Mouse (Mus musculus) embryonic facial prominence, embryonic 12.5 days (tissue): ENCODE data around the gene Gfpt2. TPM values are rescaled to one million over a fixed set of nuclear protein-coding genes. Genes with fewer than 3 reads are reported as not detected.

Experiments
- ATAC-seq: fragments of 200-750 bp; cut with Nextera tagmentation; 2 replicates; pipeline ENCODE4 v1.8.0; 2017; ENCODE audit not compliant: insufficient number of reproducible peaks, insufficient read depth, low FRiP score, low TSS enrichment
- H3K27ac ChIP-seq: fragments of 300-500 bp; sonication (generic); 2 replicates; pipeline ENCODE4 v1.5.1; 2016; ENCODE audit warnings: mild to moderate bottlenecking
- H3K27me3 ChIP-seq: fragments of 300-500 bp; sonication (generic); 2 replicates; pipeline ENCODE4 v1.6.1; 2016; ENCODE audit warnings: mild to moderate bottlenecking, moderate library complexity
- H3K36me3 ChIP-seq: fragments of 300-500 bp; sonication (generic); 2 replicates; pipeline ENCODE4 v1.6.1; 2016; ENCODE audit warnings: mild to moderate bottlenecking
- H3K4me1 ChIP-seq: fragments of 300-500 bp; sonication (generic); 2 replicates; pipeline ENCODE4 v1.6.1; 2016
- H3K4me2 ChIP-seq: fragments of 300-500 bp; sonication (generic); replicated peaks from 2 replicates; pipeline ENCODE4 v1.6.1; 2016; ENCODE audit warnings: mild to moderate bottlenecking, moderate library complexity
- H3K4me3 ChIP-seq: fragments of 300-500 bp; sonication (generic); 2 replicates; pipeline ENCODE4 v1.5.1; 2016; ENCODE audit warnings: mild to moderate bottlenecking
- H3K9ac ChIP-seq: fragments of 300-500 bp; sonication (generic); 2 replicates; pipeline ENCODE4 v1.6.1; 2016; ENCODE audit warnings: mild to moderate bottlenecking, moderate library complexity
- H3K9me3 ChIP-seq: fragments of 300-500 bp; sonication (generic); 2 replicates; pipeline ENCODE4 v1.6.1; 2016; ENCODE audit warnings: mild to moderate bottlenecking, moderate library complexity
- WGBS: fragments of 180-500 bp; shearing (Covaris S2); methylation state at CpG from one replicate; pipeline ENCODE4 v1.1.7; 2016; 5-methylcytosine and 5-hydroxymethylcytosine counted together
- polyA plus RNA-seq: library from polyadenylated mRNA; unstranded; fragments of >200 nt; fragmentation: Nextera tagmentation; extraction: Ambion mirVana; gene quantifications from 2 replicates; pipeline ENCODE4 v1.2.1, GENCODE M21; 2016

Gfpt2 gene
- polyA plus RNA-seq, 1 experiment from 2014 or later, result 25.3 TPM

DNA sequence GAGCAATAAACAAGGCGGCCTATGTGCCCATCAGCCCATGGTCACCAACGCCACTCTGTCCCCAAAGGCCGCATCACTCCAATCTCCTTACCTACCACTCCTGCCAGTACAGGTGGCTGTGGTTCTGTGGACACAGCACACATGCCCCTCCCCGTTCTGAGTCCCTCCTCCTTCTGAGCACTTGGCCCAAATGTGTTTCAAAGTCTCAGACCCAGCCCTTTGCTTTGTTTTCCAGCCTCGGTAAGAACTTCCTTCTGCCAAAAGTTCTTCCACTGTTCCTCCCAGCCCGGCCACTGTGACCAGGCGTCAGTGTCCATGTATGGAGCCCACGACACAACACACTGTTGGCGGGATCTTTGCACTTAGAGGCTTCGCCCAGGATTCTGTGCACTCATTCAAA lies 50.3 kb downstream of the Gfpt2 start:
- H3K27ac ChIP-seq, result no peak overlapping the region
- no peak for ATAC-seq
- H3K4me3 ChIP-seq, result no peak overlapping the region
- 91% methylated on average over 10 of the region's 10 CpGs for WGBS
- H3K27me3 ChIP-seq, result no peaks in the 10 kb centered on the region
- H3K9ac ChIP-seq, result no peak overlapping the region
- no peak overlapping the region for H3K4me2 ChIP-seq
- H3K9me3 ChIP-seq, result no peaks in the 10 kb centered on the region
- no peaks in the 10 kb centered on the region for H3K36me3 ChIP-seq
- H3K4me1 ChIP-seq, result peaks cover 15% of the 10 kb centered on the region

DNA sequence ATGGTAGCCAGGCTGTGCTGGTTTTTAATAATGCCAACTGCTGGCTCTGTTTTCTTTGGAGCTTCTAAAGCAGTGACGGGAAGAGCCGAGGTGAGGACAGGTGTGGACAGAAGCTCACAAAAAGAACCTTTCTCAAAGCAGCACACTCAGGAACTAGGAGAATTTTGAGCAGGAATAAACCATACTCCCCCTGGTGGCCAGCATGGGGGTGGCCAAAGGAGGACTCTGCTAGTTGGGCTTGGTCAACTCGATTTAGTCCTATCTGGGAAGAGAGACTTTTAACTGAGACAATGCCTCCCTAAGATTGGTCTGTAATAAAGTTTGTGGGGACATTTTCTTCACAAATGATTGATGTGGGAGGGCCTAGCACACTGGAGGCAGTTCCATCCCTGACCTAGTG lies 51.0 kb downstream of the Gfpt2 start:
- H3K27me3 ChIP-seq, result no peaks in the 10 kb centered on the region
- peaks cover 15% of the 10 kb centered on the region for H3K4me1 ChIP-seq
- ATAC-seq, result no peak
- H3K9me3 ChIP-seq, result no peaks in the 10 kb centered on the region
- 52% methylated on average over 3 of the region's 3 CpGs for WGBS
- no peak overlapping the region for H3K4me3 ChIP-seq
- H3K9ac ChIP-seq, result no peak overlapping the region
- no peak overlapping the region for H3K27ac ChIP-seq
- H3K4me2 ChIP-seq, result no peak overlapping the region
- 0 out of 2 replicates have a peak, but pooled peaks cover 3% of the 10 kb centered on the region for H3K36me3 ChIP-seq

DNA sequence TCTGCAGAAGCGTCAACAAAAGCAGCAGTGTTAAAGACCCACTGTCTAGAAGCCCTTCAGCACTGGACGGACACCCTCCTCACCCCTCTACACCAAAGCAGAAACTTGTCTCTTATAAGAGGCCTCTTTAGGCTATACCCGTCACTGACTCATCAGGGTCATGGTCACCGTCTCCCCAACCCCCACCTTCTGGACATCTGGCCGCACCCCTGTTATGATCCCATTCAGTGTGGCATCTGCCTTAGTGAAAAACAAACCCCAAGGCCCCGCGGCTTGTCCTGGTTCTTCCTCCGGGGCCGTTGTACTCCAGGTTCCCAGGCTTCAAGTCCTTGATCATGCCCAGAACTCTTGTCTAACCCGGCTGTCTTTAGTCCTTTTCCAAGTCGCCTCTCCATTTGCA lies 52.0 kb downstream of the Gfpt2 start:
- WGBS, result 40% methylated on average over 11 of the region's 11 CpGs
- Histone ChIP-seq H3K27me3 (no peaks in the 10 kb centered on the region), H3K4me2 (peak overlapping the region; percentile 85), H3K4me1 (peaks cover 15% of the 10 kb centered on the region), H3K27ac (0 out of 2 replicates have a peak overlapping the region, but pooled peaks have one; percentile 18), H3K4me3 (peak overlapping the region; percentile 88), H3K36me3 (0 out of 2 replicates have a peak, but pooled peaks cover 7% of the 10 kb centered on the region), H3K9ac (peak overlapping the region; percentile 44), H3K9me3 (no peaks in the 10 kb centered on the region)
- ATAC-seq, result no peak

DNA sequence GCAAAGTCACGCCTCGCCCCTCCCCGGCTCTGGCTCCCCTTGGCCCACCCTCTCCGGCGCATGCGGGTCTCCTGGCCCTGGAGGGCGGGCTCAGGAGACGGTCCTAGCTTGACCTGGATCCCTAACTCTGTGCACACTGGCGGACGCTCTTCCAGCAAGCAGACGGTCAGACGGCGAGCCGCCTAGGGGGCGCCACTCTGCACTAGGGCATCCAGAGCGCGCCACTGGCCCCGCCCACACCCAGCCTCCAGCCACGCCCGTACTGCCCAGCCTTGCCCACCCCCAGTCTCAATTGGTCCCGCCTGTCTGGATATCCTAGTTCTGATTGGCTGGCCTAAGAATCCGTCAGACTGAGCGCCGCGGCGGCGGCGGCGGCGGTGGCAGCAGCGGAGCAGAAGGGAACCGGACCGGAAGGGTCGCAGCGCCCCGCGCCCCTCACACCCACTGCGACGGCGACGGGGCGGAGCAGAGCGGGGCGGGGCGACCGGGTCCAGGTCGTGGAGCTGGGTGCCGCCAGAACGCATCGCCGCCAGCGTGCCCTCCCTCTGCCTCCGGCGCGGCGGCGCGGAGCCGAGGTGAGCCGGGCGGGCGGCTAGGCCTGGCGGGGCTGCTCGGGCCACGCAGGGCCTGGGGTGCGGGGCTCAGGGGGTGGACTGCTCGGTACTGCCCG lies 52.6 kb downstream of the Gfpt2 start, which contains the start of gene Mapk9:
Mapk9 (plus strand) TSS at position 351 of the 670 bp plus-strand sequence.
- H3K9ac ChIP-seq, result peak within 1 kb of the TSS; percentile 90
- H3K4me3 ChIP-seq, result peak within 1 kb of the TSS; percentile 88
- no peaks in the 10 kb centered on the region for H3K27me3 ChIP-seq
- H3K4me1 ChIP-seq, result peaks cover 15% of the 10 kb centered on the region
- H3K9me3 ChIP-seq, result no peaks in the 10 kb centered on the region
- H3K36me3 ChIP-seq, result 0 out of 2 replicates have a peak, but pooled peaks cover 7% of the 10 kb centered on the region
- under 1% methylated on average over 68 of the region's 68 CpGs for WGBS
- H3K4me2 ChIP-seq, result peak within 1 kb of the TSS; percentile 85
- ATAC-seq, result peak; percentile 98
- peak within 1 kb of the TSS; percentile 80 for H3K27ac ChIP-seq

DNA sequence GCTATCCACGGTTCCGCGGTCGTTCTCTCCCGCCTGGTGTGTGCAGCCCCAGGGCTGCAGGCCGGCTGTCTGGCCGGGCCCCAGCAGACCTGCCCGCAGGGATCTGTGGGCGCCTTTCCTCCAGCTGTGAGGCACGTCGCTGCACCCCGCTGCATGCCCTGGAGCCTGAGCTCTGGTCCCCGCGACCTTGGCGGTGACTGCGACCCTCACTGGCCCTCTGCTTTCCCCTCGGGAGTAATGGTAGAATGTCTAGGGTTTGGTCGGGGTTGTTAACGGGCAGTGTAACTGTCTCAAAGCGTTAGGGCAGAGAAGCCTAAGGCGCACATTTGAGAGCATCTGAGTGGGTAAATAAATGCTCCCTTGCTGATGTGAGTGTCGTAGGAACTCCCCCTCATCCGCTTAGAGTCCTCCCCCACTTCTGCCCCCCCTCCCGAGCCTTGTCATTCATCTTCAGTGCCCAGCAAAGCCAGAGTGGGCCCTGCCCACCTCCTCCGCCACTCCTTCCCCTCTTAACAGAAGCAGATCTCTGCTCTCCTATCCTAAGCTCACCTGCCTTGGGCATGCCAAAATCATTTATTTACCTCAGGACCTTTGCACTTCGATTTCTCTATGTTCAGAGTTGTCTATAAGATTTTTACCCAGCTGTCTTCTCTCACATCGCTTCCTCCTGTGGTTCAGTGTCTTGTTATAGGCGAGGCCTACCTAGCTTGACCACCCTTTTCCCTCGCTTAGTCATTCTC lies 53.3 kb downstream of the Gfpt2 start:
- no peaks in the 10 kb centered on the region for H3K27me3 ChIP-seq
- peak overlapping the region; percentile 90 for H3K9ac ChIP-seq
- 0 out of 2 replicates have a peak, but pooled peaks cover 7% of the 10 kb centered on the region for H3K36me3 ChIP-seq
- no peak for ATAC-seq
- H3K27ac ChIP-seq, result peak overlapping the region; percentile 80
- peaks cover 15% of the 10 kb centered on the region for H3K4me1 ChIP-seq
- 10% methylated on average over 29 of the region's 29 CpGs for WGBS
- H3K4me2 ChIP-seq, result peak overlapping the region; percentile 85
- no peaks in the 10 kb centered on the region for H3K9me3 ChIP-seq
- H3K4me3 ChIP-seq, result peak overlapping the region; percentile 88

DNA sequence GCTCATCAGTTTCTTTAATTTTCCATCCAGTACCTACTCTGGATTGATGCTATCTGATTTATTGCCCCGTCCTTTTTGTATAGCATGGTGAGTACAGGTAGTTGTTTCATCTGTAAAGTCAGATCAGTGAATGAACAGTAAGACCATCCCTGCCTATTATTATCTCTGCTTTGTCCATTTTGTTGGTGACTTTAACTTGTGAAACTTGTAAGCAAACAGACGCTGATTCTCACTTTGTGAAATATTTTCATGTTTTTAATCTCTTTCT lies 53.8 kb downstream of the Gfpt2 start:
- Histone ChIP-seq H3K27ac (no peak overlapping the region), H3K4me2 (peak overlapping the region; percentile 85), H3K36me3 (0 out of 2 replicates have a peak, but pooled peaks cover 7% of the 10 kb centered on the region), H3K9ac (peak overlapping the region; percentile 90), H3K4me3 (peak overlapping the region; percentile 88), H3K4me1 (peaks cover 15% of the 10 kb centered on the region), H3K27me3 (no peaks in the 10 kb centered on the region), H3K9me3 (no peaks in the 10 kb centered on the region)
- WGBS, result 73% methylated on average over 2 of the region's 2 CpGs
- ATAC-seq, result no peak

DNA sequence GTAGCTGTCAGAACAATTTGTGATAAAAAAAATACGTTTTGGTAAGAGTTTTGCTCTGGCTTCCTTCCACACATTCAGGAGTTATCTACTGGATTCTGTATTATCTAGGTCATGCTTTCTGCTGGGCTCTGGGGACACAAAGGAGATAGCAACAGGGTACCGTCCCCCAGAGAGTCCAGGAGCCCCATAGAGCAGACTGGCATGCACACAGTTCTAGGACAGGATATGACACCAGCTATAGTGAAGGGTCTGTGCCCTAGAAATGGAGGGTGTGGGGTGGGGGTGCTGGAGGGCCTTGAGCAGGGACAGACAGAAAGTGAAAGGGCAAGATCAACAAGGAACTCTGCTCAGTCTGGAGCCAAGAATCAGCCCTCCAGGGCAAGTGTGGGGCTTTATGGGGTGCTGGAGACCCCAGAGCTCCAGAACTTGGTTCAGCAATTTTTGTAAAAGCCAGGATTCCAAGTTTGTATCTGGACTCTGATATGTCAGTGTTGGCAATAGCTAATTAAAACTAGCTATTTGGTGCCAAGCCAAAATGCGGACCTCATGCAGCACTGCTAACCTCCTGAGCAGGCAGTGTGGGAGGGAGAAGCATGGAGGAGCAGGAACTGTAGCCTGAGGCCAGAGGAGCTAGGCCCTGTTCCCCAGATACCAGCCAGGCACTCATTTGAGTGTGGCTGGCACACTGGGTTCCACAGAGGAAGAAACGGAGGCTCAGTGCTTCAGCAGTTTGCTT lies 54.3 kb downstream of the Gfpt2 start:
- Histone ChIP-seq H3K4me3 (peak overlapping the region; percentile 88; the same call in 1 of the 2 replicates), H3K9me3 (no peaks in the 10 kb centered on the region), H3K27me3 (no peaks in the 10 kb centered on the region), H3K36me3 (0 out of 2 replicates have a peak, but pooled peaks cover 7% of the 10 kb centered on the region), H3K27ac (no peak overlapping the region), H3K4me1 (peaks cover 15% of the 10 kb centered on the region), H3K4me2 (peak overlapping the region; percentile 85), H3K9ac (0 out of 2 replicates have a peak overlapping the region, but pooled peaks have one; percentile 10)
- no peak for ATAC-seq
- 65% methylated on average over 4 of the region's 4 CpGs for WGBS

DNA sequence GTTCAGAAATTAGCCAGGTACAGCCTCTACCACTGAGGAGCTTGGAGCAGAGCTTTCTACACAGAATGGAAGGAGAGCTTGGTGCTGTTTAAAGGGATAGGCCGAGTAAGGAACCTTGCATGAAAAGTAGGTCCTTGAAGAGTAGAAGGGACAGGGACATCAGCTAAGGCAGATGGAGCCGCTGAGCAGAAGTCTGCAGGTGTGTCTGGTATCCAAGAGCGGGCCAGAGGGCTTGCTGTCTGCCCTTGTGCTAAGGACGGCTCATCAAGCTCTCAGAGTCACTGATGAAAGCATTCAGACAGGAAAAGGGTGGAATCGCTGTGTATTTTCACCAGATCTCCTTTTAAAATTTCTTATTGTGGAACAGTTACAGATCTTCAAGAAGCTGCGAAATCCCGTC lies 56.4 kb downstream of the Gfpt2 start:
- peaks cover 15% of the 10 kb centered on the region for H3K4me1 ChIP-seq
- H3K36me3 ChIP-seq, result peaks cover 17% of the 10 kb centered on the region
- 94% methylated on average over 7 of the region's 7 CpGs for whole genome bisulfite sequencing
- H3K4me2 ChIP-seq, result no peak overlapping the region
- ATAC-seq, result no peak
- no peaks in the 10 kb centered on the region for H3K9me3 ChIP-seq
- H3K4me3 ChIP-seq, result no peak overlapping the region
- H3K27ac ChIP-seq, result no peak overlapping the region
- no peak overlapping the region for H3K9ac ChIP-seq
- no peaks in the 10 kb centered on the region for H3K27me3 ChIP-seq

DNA sequence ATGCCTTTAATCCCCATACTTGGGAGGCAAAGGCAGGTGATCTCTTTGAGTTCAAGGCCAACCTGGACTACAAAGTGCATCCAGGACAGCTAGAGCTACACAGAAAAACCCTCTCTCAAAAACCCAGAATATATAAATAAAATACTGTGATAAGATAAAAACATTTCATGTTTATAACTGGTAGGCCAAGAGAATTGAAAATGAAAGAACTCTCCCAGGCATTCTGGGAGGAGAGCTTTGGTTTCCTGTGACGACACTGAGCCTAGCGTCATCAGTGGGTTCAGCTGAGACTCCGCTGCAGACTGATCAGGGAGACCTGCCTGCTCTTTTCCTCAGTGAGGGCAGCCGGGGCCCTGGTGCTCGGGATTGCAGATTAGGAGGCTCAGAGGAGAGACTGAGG lies 61.2 kb downstream of the Gfpt2 start:
- Histone ChIP-seq H3K9ac (no peak overlapping the region), H3K27ac (no peak overlapping the region), H3K4me2 (no peak overlapping the region), H3K9me3 (no peaks in the 10 kb centered on the region), H3K4me3 (no peak overlapping the region), H3K4me1 (no peaks in the 10 kb centered on the region), H3K27me3 (no peaks in the 10 kb centered on the region), H3K36me3 (peaks cover 18% of the 10 kb centered on the region)
- ATAC-seq, result no peak
- 81% methylated on average over 5 of the region's 5 CpGs for WGBS

DNA sequence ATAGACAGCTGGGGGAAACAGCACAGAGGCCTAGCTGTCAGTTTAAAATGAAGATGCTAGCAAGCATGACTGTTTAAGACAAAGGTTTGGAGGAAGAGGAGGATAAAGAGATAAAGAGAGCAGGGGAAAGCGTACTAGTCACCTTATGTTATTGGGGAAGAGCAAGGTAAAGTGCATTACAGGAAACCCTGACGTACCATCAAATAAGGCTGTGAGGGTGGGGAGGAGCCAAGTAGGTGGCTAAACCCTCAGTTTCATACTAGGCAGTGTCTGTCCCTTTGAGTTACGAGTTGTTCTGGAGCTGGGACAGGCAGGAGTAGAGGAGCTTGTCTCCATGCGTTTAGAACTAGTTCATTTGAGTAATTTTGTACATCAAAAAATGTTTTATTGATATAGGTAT lies 67.2 kb downstream of the Gfpt2 start:
- Histone ChIP-seq H3K36me3 (peaks cover 5% of the 10 kb centered on the region; the same call in 1 of the 2 replicates), H3K27ac (no peak overlapping the region), H3K27me3 (no peaks in the 10 kb centered on the region), H3K4me3 (no peak overlapping the region), H3K4me1 (no peaks in the 10 kb centered on the region), H3K4me2 (no peak overlapping the region), H3K9ac (no peak overlapping the region), H3K9me3 (no peaks in the 10 kb centered on the region)
- 90% methylated on average over 4 of the region's 4 CpGs for WGBS
- no peak for ATAC-seq

DNA sequence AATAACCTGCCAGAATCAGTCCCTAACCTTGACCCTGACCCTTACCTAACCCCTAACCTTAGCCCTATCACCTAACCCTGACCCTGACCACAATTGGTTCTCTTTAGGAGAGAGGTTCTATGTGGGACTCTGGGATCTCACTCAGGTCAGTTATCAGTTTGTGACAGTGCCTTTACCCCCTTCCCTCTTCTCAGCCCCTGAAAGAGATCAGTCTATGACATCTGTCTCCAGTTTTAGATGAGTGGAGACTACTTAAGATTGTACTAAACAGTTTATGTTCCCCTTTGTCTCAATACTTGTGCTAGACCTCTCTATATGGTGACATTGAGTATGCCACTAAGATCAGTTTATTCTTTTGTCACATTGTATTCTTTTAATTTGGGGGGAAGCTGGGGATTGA lies 69.9 kb downstream of the Gfpt2 start:
- no peak overlapping the region for H3K27ac ChIP-seq
- no peak overlapping the region for H3K4me2 ChIP-seq
- no peaks in the 10 kb centered on the region for H3K4me1 ChIP-seq
- no peaks in the 10 kb centered on the region for H3K27me3 ChIP-seq
- no peak overlapping the region for H3K9ac ChIP-seq
- no peaks in the 10 kb centered on the region; the same call in 1 of the 2 replicates for H3K36me3 ChIP-seq
- no peaks in the 10 kb centered on the region for H3K9me3 ChIP-seq
- ATAC-seq, result no peak
- H3K4me3 ChIP-seq, result no peak overlapping the region
